Mouse (Mus musculus) limb, embryonic 14.5 days (tissue): ENCODE results near the gene Arhgap6. TPM values are rescaled to one million over a fixed set of nuclear protein-coding genes. Genes with fewer than 3 reads are reported as not detected.

ENCODE experiments used
- ATAC-seq: fragments of 200-750 bp; cut with Nextera tagmentation; 2 replicates; pipeline ENCODE4 v1.8.0; 2017; ENCODE audit warnings: low read depth, moderate number of reproducible peaks, moderate TSS enrichment; ENCODE audit not compliant: low FRiP score
- DNase-seq: peaks from one replicate; pipeline ENCODE4 v3.0.0-alpha.2; 2015; ENCODE audit warnings: low spot score
- H3K27ac ChIP-seq: fragments of 300-500 bp; sonication (generic); replicated peaks from 2 replicates; pipeline ENCODE4 v1.5.1; 2014; ENCODE audit warnings: low read depth, mild to moderate bottlenecking, low read length, moderate library complexity, mixed read lengths
- H3K27me3 ChIP-seq: fragments of 300-500 bp; sonication (generic); 2 replicates; pipeline ENCODE4 v1.6.1; 2014; ENCODE audit warnings: low read length, mixed read lengths; ENCODE audit not compliant: control insufficient read depth, insufficient read depth
- H3K36me3 ChIP-seq: fragments of 300-500 bp; sonication (generic); 2 replicates; pipeline ENCODE4 v1.6.1; 2014; ENCODE audit warnings: mild to moderate bottlenecking, low read length, moderate library complexity, mixed read lengths; ENCODE audit not compliant: control insufficient read depth, insufficient read depth
- H3K4me1 ChIP-seq: fragments of 300-500 bp; sonication (generic); 2 replicates; pipeline ENCODE4 v1.6.1; 2014; ENCODE audit warnings: antibody characterized with exemption, low read length, mixed read lengths; ENCODE audit not compliant: control insufficient read depth, insufficient read depth
- H3K4me2 ChIP-seq: fragments of 300-500 bp; sonication (generic); replicated peaks from 2 replicates; pipeline ENCODE4 v1.6.1; 2014; ENCODE audit warnings: low read depth, mild to moderate bottlenecking, low read length, moderate library complexity; ENCODE audit not compliant: severe bottlenecking
- H3K4me3 ChIP-seq: fragments of 300-500 bp; sonication (generic); replicated peaks from 2 replicates; pipeline ENCODE4 v1.5.1; 2014; ENCODE audit warnings: low read length
- H3K9ac ChIP-seq: fragments of 300-500 bp; sonication (generic); 2 replicates; pipeline ENCODE4 v1.6.1; 2014; ENCODE audit warnings: mild to moderate bottlenecking, low read depth, low read length, moderate library complexity; ENCODE audit not compliant: severe bottlenecking
- H3K9me3 ChIP-seq: fragments of 300-500 bp; sonication (generic); 2 replicates; pipeline ENCODE4 v1.6.1; 2016; ENCODE audit warnings: low read length; ENCODE audit not compliant: control insufficient read depth
- POLR2A ChIP-seq: fragments of 200-500 bp; IDR thresholded peaks from 2 replicates; pipeline ENCODE4 v1.8.0; 2012; ENCODE audit warnings: inconsistent platforms, mild to moderate bottlenecking, moderate library complexity, borderline replicate concordance; ENCODE audit not compliant: insufficient read depth, insufficient read length; ENCODE audit errors: extremely low read depth
- WGBS: fragments of 180-500 bp; shearing (Covaris S2); extraction: QIAGEN DNeasy Blood & Tissue Kit; methylation state at CpG from one replicate; pipeline ENCODE4 v1.1.7; 2014; 5-methylcytosine and 5-hydroxymethylcytosine counted together
- polyA plus RNA-seq, 2 experiments: library from polyadenylated mRNA; depleted of rRNA in 1 of 2; stranded (reverse) in 1 of 2; unstranded in 1 of 2; fragments of >200 nt; fragmentation: Nextera tagmentation in 1 of 2; extraction: Ambion mirVana in 1 of 2; gene quantifications; 2 replicates each; pipeline versions ENCODE4 v1.2.1 to v1.2.3; 2012 to 2014

The Arhgap6 gene
- polyA plus RNA-seq, 2 experiments, result 2.7 to 4.1 TPM

- no peak overlapping the region for H3K9ac ChIP-seq
- WGBS, result 32% methylated on average over 1 of the region's 1 CpGs
- ATAC-seq, result no peak
- no peaks in the 10 kb centered on the region for H3K36me3 ChIP-seq
- H3K27me3 ChIP-seq, result no peaks in the 10 kb centered on the region
- H3K27ac ChIP-seq, result no peak overlapping the region
- no peaks in the 10 kb centered on the region for H3K4me1 ChIP-seq
- no peak overlapping the region for H3K4me3 ChIP-seq
- no peak for DNase-seq
- no peaks in the 10 kb centered on the region for H3K9me3 ChIP-seq
- no peak for TF ChIP-seq POLR2A
- no peak overlapping the region for H3K4me2 ChIP-seq
These were observed 79.8 kb downstream of the Arhgap6 start for GRCm38 (mm10) chrX:168874688-168875087.

- Histone ChIP-seq H3K9me3 (no peaks in the 10 kb centered on the region), H3K27ac (no peak overlapping the region), H3K4me3 (no peak overlapping the region), H3K36me3 (no peaks in the 10 kb centered on the region), H3K9ac (no peak overlapping the region), H3K4me1 (no peaks in the 10 kb centered on the region), H3K4me2 (no peak overlapping the region), H3K27me3 (no peaks in the 10 kb centered on the region)
- no peak for TF ChIP-seq POLR2A
- DNase-seq, result no peak
- ATAC-seq, result no peak
- 85% methylated on average over 2 of the region's 2 CpGs for WGBS
These were observed 108.7 kb downstream of the Arhgap6 start for GRCm38 (mm10) chrX:168903557-168903956.

GRCm38 (mm10) chrX:168904086-168904485 is 109.2 kb downstream of the Arhgap6 start:
- H3K4me1 ChIP-seq, result no peaks in the 10 kb centered on the region
- no peak overlapping the region for H3K27ac ChIP-seq
- TF ChIP-seq POLR2A, result no peak
- no peaks in the 10 kb centered on the region for H3K9me3 ChIP-seq
- H3K27me3 ChIP-seq, result no peaks in the 10 kb centered on the region
- H3K9ac ChIP-seq, result no peak overlapping the region
- DNase-seq (peak; percentile 6), ATAC-seq (no peak)
- H3K4me3 ChIP-seq, result no peak overlapping the region
- no peak overlapping the region for H3K4me2 ChIP-seq
- 47% methylated on average over 3 of the region's 3 CpGs for WGBS
- no peaks in the 10 kb centered on the region for H3K36me3 ChIP-seq

- Histone ChIP-seq H3K4me3 (no peak overlapping the region), H3K27ac (no peak overlapping the region), H3K9ac (no peak overlapping the region), H3K4me2 (no peak overlapping the region), H3K27me3 (no peaks in the 10 kb centered on the region), H3K9me3 (no peaks in the 10 kb centered on the region), H3K4me1 (no peaks in the 10 kb centered on the region), H3K36me3 (no peaks in the 10 kb centered on the region)
- no peak for TF ChIP-seq POLR2A
- WGBS, result 34% methylated on average over 2 of the region's 2 CpGs
- no peak for DNase-seq
- ATAC-seq, result no peak
These were observed 112.7 kb downstream of the Arhgap6 start for GRCm38 (mm10) chrX:168907586-168907985.

- no peak overlapping the region for H3K27ac ChIP-seq
- H3K36me3 ChIP-seq, result no peaks in the 10 kb centered on the region
- H3K27me3 ChIP-seq, result no peaks in the 10 kb centered on the region
- no peak overlapping the region for H3K9ac ChIP-seq
- no peak overlapping the region for H3K4me2 ChIP-seq
- H3K4me3 ChIP-seq, result no peak overlapping the region
- no peak for TF ChIP-seq POLR2A
- no peak for DNase-seq
- no peaks in the 10 kb centered on the region for H3K9me3 ChIP-seq
- ATAC-seq, result no peak
- H3K4me1 ChIP-seq, result no peaks in the 10 kb centered on the region
These were observed 118.6 kb downstream of the Arhgap6 start for GRCm38 (mm10) chrX:168913519-168913918.

GRCm38 (mm10) chrX:168920942-168921341 is 126.0 kb downstream of the Arhgap6 start:
- Histone ChIP-seq H3K27ac (no peak overlapping the region), H3K9me3 (no peaks in the 10 kb centered on the region), H3K4me2 (no peak overlapping the region), H3K4me1 (no peaks in the 10 kb centered on the region), H3K9ac (no peak overlapping the region), H3K27me3 (no peaks in the 10 kb centered on the region), H3K4me3 (no peak overlapping the region), H3K36me3 (no peaks in the 10 kb centered on the region)
- no peak for TF ChIP-seq POLR2A
- no peak for DNase-seq
- no peak for ATAC-seq
- 74% methylated on average over 2 of the region's 2 CpGs for WGBS
